Mouse (Mus musculus) bone marrow macrophage, adult 2 months (primary cell): ENCODE results near the gene Polr2a.

Source experiments
- CTCF ChIP-seq: IDR thresholded peaks from 2 replicates; pipeline ENCODE4 v1.5.1; 2012; ENCODE audit warnings: low read depth, mild to moderate bottlenecking, low read length, moderate library complexity
- POLR2A ChIP-seq: IDR thresholded peaks from 2 replicates; pipeline ENCODE4 v1.6.1; 2012; ENCODE audit warnings: mild to moderate bottlenecking, low read depth, low read length, borderline replicate concordance

DNA sequence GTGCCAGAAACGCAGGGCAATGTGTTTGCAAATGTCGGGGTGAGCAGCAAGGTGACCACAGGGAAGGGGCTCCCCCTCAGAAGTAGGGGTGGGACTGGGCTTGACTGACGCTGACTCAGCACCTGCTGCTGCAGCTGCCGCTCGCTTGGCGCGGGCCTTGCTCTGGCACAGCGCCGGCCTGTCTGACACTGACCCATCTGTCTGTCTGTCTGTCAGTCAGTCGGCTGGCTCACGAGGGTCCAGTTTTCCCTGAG lies 41.6 kb upstream of the Polr2a start:
- no peak for TF ChIP-seq POLR2A
- no peak for TF ChIP-seq CTCF
